Mouse (Mus musculus): Measurements from ENCODE around the gene Hes7. TPM values are rescaled to one million over a fixed set of nuclear protein-coding genes. Genes with fewer than 3 reads are reported as not detected.

The Hes7 gene
- polyA plus RNA-seq, 1 experiment from 2014 or later, result 0.68 TPM

DNA sequence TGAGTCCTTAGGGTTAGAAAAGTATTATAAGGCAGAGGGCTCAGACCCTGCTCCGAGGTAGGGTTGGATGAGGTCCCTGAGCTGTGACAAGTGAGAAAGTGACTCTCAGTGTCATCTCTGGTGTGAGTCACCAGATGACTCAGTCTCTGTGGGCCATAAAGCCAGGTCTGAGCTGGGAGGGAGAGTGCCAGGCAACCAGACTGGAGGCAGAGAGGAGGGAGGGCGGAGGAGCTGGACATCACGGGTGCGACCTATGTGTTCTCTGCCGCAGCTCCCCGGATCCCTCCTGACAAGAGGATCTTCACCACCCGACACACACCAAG, 17.8 kb upstream of the Hes7 start:
- Histone ChIP-seq H3K9me3 (ENCODE audit: low read depth, low read length) (no peaks in the 10 kb centered on the region), H3K27me3 (ENCODE audit: insufficient read depth, low read length) (no peaks in the 10 kb centered on the region), H3K4me3 (ENCODE audit: low read depth, low read length) (no peak overlapping the region), H3K9ac (no peak overlapping the region), H3K27ac (ENCODE audit: low read depth) (no peak overlapping the region), H3K4me1 (ENCODE audit: insufficient read depth) (peaks cover 21% of the 10 kb centered on the region), H3K36me3 (ENCODE audit: insufficient read depth) (peaks cover 70% of the 10 kb centered on the region), H3K4me2 (no peak overlapping the region)
- no peak for DNase-seq
- no peak for TF ChIP-seq CTCF (IDR thresholded peaks at IDR 0.05; ENCODE audit: low read depth)
- ATAC-seq (ENCODE audit: insufficient read depth), result no peak
- WGBS, result 95% methylated on average over 7 of the region's 7 CpGs

DNA sequence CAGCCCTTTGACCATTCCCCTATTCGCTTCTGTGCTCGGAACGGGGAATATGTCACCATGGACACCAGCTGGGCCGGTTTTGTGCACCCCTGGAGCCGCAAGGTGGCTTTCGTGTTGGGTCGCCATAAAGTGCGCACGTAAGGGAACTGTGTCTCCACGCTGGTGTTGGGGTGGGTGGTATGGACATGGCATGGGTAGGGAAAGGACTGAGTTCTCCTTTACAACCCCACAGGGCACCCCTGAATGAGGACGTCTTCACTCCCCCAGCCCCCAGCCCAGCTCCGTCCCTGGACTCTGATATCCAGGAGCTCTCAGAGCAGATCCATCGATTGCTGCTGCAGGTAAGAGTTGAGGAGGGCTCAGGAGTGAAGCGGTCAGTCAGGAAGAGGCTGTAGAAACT, 17.1 kb upstream of the Hes7 start:
- no peaks in the 10 kb centered on the region for H3K27me3 ChIP-seq (ENCODE audit: insufficient read depth, low read length)
- H3K36me3 ChIP-seq (ENCODE audit: insufficient read depth), result peaks cover 77% of the 10 kb centered on the region
- H3K4me3 ChIP-seq (ENCODE audit: low read depth, low read length), result no peak overlapping the region
- peaks cover 14% of the 10 kb centered on the region for H3K4me1 ChIP-seq (ENCODE audit: insufficient read depth)
- TF ChIP-seq CTCF (IDR thresholded peaks at IDR 0.05; ENCODE audit: low read depth), result no peak
- H3K9me3 ChIP-seq (ENCODE audit: low read depth, low read length), result no peaks in the 10 kb centered on the region
- 96% methylated on average over 14 of the region's 14 CpGs for WGBS
- no peak for DNase-seq
- no peak for ATAC-seq (ENCODE audit: insufficient read depth)
- no peak overlapping the region for H3K27ac ChIP-seq (ENCODE audit: low read depth)
- no peak overlapping the region for H3K9ac ChIP-seq
- no peak overlapping the region for H3K4me2 ChIP-seq

- Histone ChIP-seq H3K4me2 (no peak overlapping the region), H3K4me3 (ENCODE audit: low read depth, low read length) (no peak overlapping the region), H3K27ac (ENCODE audit: low read depth) (no peak overlapping the region), H3K27me3 (ENCODE audit: insufficient read depth, low read length) (no peaks in the 10 kb centered on the region), H3K9ac (no peak overlapping the region), H3K9me3 (ENCODE audit: low read depth, low read length) (no peaks in the 10 kb centered on the region), H3K36me3 (ENCODE audit: insufficient read depth) (peaks cover 84% of the 10 kb centered on the region), H3K4me1 (ENCODE audit: insufficient read depth) (peaks cover 10% of the 10 kb centered on the region; the same call in 1 of the 2 replicates)
- DNase-seq (no peak), ATAC-seq (ENCODE audit: insufficient read depth) (no peak)
- no peak for TF ChIP-seq CTCF (IDR thresholded peaks at IDR 0.05; ENCODE audit: low read depth)
- 86% methylated on average over 15 of the region's 15 CpGs for WGBS
These were observed 16.4 kb upstream of the Hes7 start for GRCm38 (mm10) chr11:69103531-69104435.

GRCm38 (mm10) chr11:69104487-69104886, 15.7 kb upstream of the Hes7 start:
- no peak for TF ChIP-seq CTCF (IDR thresholded peaks at IDR 0.05; ENCODE audit: low read depth)
- H3K9ac ChIP-seq, result no peak overlapping the region
- no peak overlapping the region for H3K27ac ChIP-seq (ENCODE audit: low read depth)
- ATAC-seq (ENCODE audit: insufficient read depth) (no peak), DNase-seq (no peak)
- no peaks in the 10 kb centered on the region for H3K27me3 ChIP-seq (ENCODE audit: insufficient read depth, low read length)
- peaks cover 91% of the 10 kb centered on the region for H3K36me3 ChIP-seq (ENCODE audit: insufficient read depth)
- H3K9me3 ChIP-seq (ENCODE audit: low read depth, low read length), result no peaks in the 10 kb centered on the region
- WGBS, result 83% methylated on average over 14 of the region's 14 CpGs
- H3K4me3 ChIP-seq (ENCODE audit: low read depth, low read length), result no peak overlapping the region
- no peak overlapping the region for H3K4me2 ChIP-seq
- H3K4me1 ChIP-seq (ENCODE audit: insufficient read depth), result peaks cover 7% of the 10 kb centered on the region; the same call in 1 of the 2 replicates

GRCm38 (mm10) chr11:69105227-69105626, 15.0 kb upstream of the Hes7 start:
- Histone ChIP-seq H3K36me3 (ENCODE audit: insufficient read depth) (peaks cover 94% of the 10 kb centered on the region), H3K9ac (no peak overlapping the region), H3K27me3 (ENCODE audit: insufficient read depth, low read length) (no peaks in the 10 kb centered on the region), H3K4me1 (ENCODE audit: insufficient read depth) (0 out of 2 replicates have a peak, but pooled peaks cover 3% of the 10 kb centered on the region), H3K4me3 (ENCODE audit: low read depth, low read length) (no peak overlapping the region), H3K27ac (ENCODE audit: low read depth) (no peak overlapping the region), H3K4me2 (no peak overlapping the region), H3K9me3 (ENCODE audit: low read depth, low read length) (no peaks in the 10 kb centered on the region)
- TF ChIP-seq CTCF (IDR thresholded peaks at IDR 0.05; ENCODE audit: low read depth), result no peak
- no peak for DNase-seq
- 71% methylated on average over 6 of the region's 6 CpGs for WGBS
- no peak for ATAC-seq (ENCODE audit: insufficient read depth)

DNA sequence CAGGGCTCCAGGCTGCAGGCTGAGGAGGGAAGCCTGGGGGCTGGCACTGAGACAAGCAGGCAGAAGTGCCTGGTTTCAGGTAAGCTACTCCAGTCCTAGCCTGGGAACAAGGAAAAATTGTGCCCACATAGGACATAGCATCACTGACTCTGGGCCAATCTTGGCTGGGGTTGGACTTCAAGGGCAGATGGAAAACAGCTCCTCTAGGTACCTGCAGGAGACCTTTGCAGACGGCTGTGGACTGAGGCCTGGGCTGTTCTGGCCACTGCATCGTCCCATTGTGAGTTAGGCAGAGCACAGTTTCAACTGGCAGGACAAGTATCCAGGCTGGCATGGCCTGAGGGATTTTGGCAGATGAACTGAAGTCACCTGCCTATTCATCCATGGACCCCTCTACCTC, 14.4 kb upstream of the Hes7 start:
- H3K9me3 ChIP-seq (ENCODE audit: low read depth, low read length), result no peaks in the 10 kb centered on the region
- peaks cover 89% of the 10 kb centered on the region for H3K36me3 ChIP-seq (ENCODE audit: insufficient read depth)
- no peaks in the 10 kb centered on the region for H3K27me3 ChIP-seq (ENCODE audit: insufficient read depth, low read length)
- DNase-seq (no peak), ATAC-seq (ENCODE audit: insufficient read depth) (no peak)
- no peaks in the 10 kb centered on the region for H3K4me1 ChIP-seq (ENCODE audit: insufficient read depth)
- H3K4me2 ChIP-seq, result no peak overlapping the region
- WGBS, result 87% methylated on average over 2 of the region's 2 CpGs
- TF ChIP-seq CTCF (IDR thresholded peaks at IDR 0.05; ENCODE audit: low read depth), result no peak
- H3K4me3 ChIP-seq (ENCODE audit: low read depth, low read length), result no peak overlapping the region
- no peak overlapping the region for H3K27ac ChIP-seq (ENCODE audit: low read depth)
- no peak overlapping the region for H3K9ac ChIP-seq

- Histone ChIP-seq H3K4me2 (no peak overlapping the region), H3K4me3 (ENCODE audit: low read depth, low read length) (no peak overlapping the region), H3K9me3 (ENCODE audit: low read depth, low read length) (no peaks in the 10 kb centered on the region), H3K4me1 (ENCODE audit: insufficient read depth) (no peaks in the 10 kb centered on the region), H3K27ac (ENCODE audit: low read depth) (no peak overlapping the region), H3K27me3 (ENCODE audit: insufficient read depth, low read length) (no peaks in the 10 kb centered on the region), H3K36me3 (ENCODE audit: insufficient read depth) (peaks cover 84% of the 10 kb centered on the region), H3K9ac (no peak overlapping the region)
- DNase-seq, result no peak
- WGBS, result 88% methylated on average over 11 of the region's 11 CpGs
- ATAC-seq (ENCODE audit: insufficient read depth), result no peak
- no peak for TF ChIP-seq CTCF (IDR thresholded peaks at IDR 0.05; ENCODE audit: low read depth)
These were observed 13.9 kb upstream of the Hes7 start for GRCm38 (mm10) chr11:69106299-69106698.
